Mouse (Mus musculus): ENCODE measurements around the gene Zfp385a. TPM values are rescaled to one million over a fixed set of nuclear protein-coding genes. Genes with fewer than 3 reads are reported as not detected.

Gene Zfp385a
- polyA plus RNA-seq (2012; fragmentation: generic; extraction: Trizol), result 21.2 TPM
- long read RNA-seq, experiment 1, partial matches to known transcripts, result 0 of 2 reads
- long read RNA-seq, experiment 1, other reads (novel, unspliced or antisense), result 2 of 2 reads
- long read RNA-seq, experiment 2, partial matches to known transcripts, result 0 of 1 reads
- long read RNA-seq, experiment 2, other reads (novel, unspliced or antisense), result 0 of 1 reads

- TF ChIP-seq CTCF (IDR thresholded peaks at IDR 0.05; ENCODE audit: control insufficient read depth, insufficient read depth, insufficient read length), result no peak
- TF ChIP-seq MYOG (IDR thresholded peaks at IDR 0.05; ENCODE audit: control insufficient read depth, extremely low read depth, insufficient read length), result no peak
- no peak for TF ChIP-seq MYOD1 (IDR thresholded peaks at IDR 0.05; ENCODE audit: control insufficient read depth, insufficient read length, low read depth)
- no peak for TF ChIP-seq MAX (IDR thresholded peaks at IDR 0.05)
- TF ChIP-seq USF1 (IDR thresholded peaks at IDR 0.05; ENCODE audit: low read depth), result no peak
- TF ChIP-seq FOSL1 (IDR thresholded peaks at IDR 0.05; ENCODE audit: insufficient read depth, low read length, poor library complexity, severe bottlenecking), result no peak
- TF ChIP-seq CEBPB (IDR thresholded peaks at IDR 0.05; ENCODE audit: low read depth), result no peak
- Histone ChIP-seq H3K27me3 (ENCODE audit: control insufficient read depth, insufficient read depth, insufficient read length) (no peaks in the 10 kb centered on the region), H3K36me3 (ENCODE audit: control insufficient read depth, insufficient read depth) (peaks cover 30% of the 10 kb centered on the region), H3K79me2 (ENCODE audit: control insufficient read depth, insufficient read depth) (no peaks in the 10 kb centered on the region), H3K4me3 (ENCODE audit: insufficient read depth, poor library complexity, severe bottlenecking) (no peak within 1 kb of the TSS), H3K79me3 (ENCODE audit: low read depth) (no peaks in the 10 kb centered on the region), H3ac (ENCODE audit: control insufficient read depth, insufficient read length, low read depth) (no peak within 1 kb of the TSS)
These were observed at the start of gene Zfp385a for GRCm38 (mm10) chr15:103339961-103340337. Gene Zfp385a, minus strand, starts transcription at chr15:103340093.

GRCm38 (mm10) chr15:103388556-103389145, 48.8 kb upstream of the Zfp385a start:
- TF ChIP-seq MAX (IDR thresholded peaks at IDR 0.05), result peak; percentile 44
- no peak for TF ChIP-seq CEBPB (IDR thresholded peaks at IDR 0.05; ENCODE audit: low read depth)
- peak; percentile 60 for TF ChIP-seq CTCF (IDR thresholded peaks at IDR 0.05; ENCODE audit: control insufficient read depth, insufficient read depth, insufficient read length)
- H3K36me3 ChIP-seq (ENCODE audit: control insufficient read depth, insufficient read depth), result no peaks in the 10 kb centered on the region
- no peaks in the 10 kb centered on the region for H3K79me2 ChIP-seq (ENCODE audit: control insufficient read depth, insufficient read depth)
- H3K4me3 ChIP-seq (ENCODE audit: insufficient read depth, poor library complexity, severe bottlenecking), result no peak overlapping the region
- no peaks in the 10 kb centered on the region for H3K27me3 ChIP-seq (ENCODE audit: control insufficient read depth, insufficient read depth, insufficient read length)
- no peaks in the 10 kb centered on the region for H3K79me3 ChIP-seq (ENCODE audit: low read depth)
- no peak overlapping the region for H3ac ChIP-seq (ENCODE audit: control insufficient read depth, insufficient read length, low read depth)

- no peaks in the 10 kb centered on the region for H3K27me3 ChIP-seq (ENCODE audit: control insufficient read depth, insufficient read depth, insufficient read length)
- H3K79me3 ChIP-seq (ENCODE audit: low read depth), result no peaks in the 10 kb centered on the region
- H3K79me2 ChIP-seq (ENCODE audit: control insufficient read depth, insufficient read depth), result no peaks in the 10 kb centered on the region
- no peak overlapping the region for H3ac ChIP-seq (ENCODE audit: control insufficient read depth, insufficient read length, low read depth)
- H3K4me3 ChIP-seq (ENCODE audit: insufficient read depth, poor library complexity, severe bottlenecking), result no peak overlapping the region
- H3K36me3 ChIP-seq (ENCODE audit: control insufficient read depth, insufficient read depth), result no peaks in the 10 kb centered on the region
- TF ChIP-seq FOSL1 (IDR thresholded peaks at IDR 0.05; ENCODE audit: insufficient read depth, low read length, poor library complexity, severe bottlenecking) (no peak), MAX (IDR thresholded peaks at IDR 0.05) (no peak), MYOD1 (IDR thresholded peaks at IDR 0.05; ENCODE audit: control insufficient read depth, insufficient read length, low read depth) (no peak)
These were observed 44.0 kb upstream of the Zfp385a start for GRCm38 (mm10) chr15:103383771-103384488.

GRCm38 (mm10) chr15:103382795-103383406, 43.0 kb upstream of the Zfp385a start:
- H3K27me3 ChIP-seq (ENCODE audit: control insufficient read depth, insufficient read depth, insufficient read length), result no peaks in the 10 kb centered on the region
- H3K79me2 ChIP-seq (ENCODE audit: control insufficient read depth, insufficient read depth), result no peaks in the 10 kb centered on the region
- H3K36me3 ChIP-seq (ENCODE audit: control insufficient read depth, insufficient read depth), result no peaks in the 10 kb centered on the region
- TF ChIP-seq FOSL1 (IDR thresholded peaks at IDR 0.05; ENCODE audit: insufficient read depth, low read length, poor library complexity, severe bottlenecking) (no peak), MYOG (IDR thresholded peaks at IDR 0.05; ENCODE audit: control insufficient read depth, extremely low read depth, insufficient read length) (no peak), MAX (IDR thresholded peaks at IDR 0.05) (no peak), USF1 (IDR thresholded peaks at IDR 0.05; ENCODE audit: low read depth) (no peak), MYOD1 (IDR thresholded peaks at IDR 0.05; ENCODE audit: control insufficient read depth, insufficient read length, low read depth) (no peak), CEBPB (IDR thresholded peaks at IDR 0.05; ENCODE audit: low read depth) (no peak), CTCF (IDR thresholded peaks at IDR 0.05; ENCODE audit: control insufficient read depth, insufficient read depth, insufficient read length) (no peak)
- no peak overlapping the region for H3ac ChIP-seq (ENCODE audit: control insufficient read depth, insufficient read length, low read depth)
- no peaks in the 10 kb centered on the region for H3K79me3 ChIP-seq (ENCODE audit: low read depth)
- no peak overlapping the region for H3K4me3 ChIP-seq (ENCODE audit: insufficient read depth, poor library complexity, severe bottlenecking)

GRCm38 (mm10) chr15:103382075-103382474, 42.2 kb upstream of the Zfp385a start:
- H3K79me2 ChIP-seq (ENCODE audit: control insufficient read depth, insufficient read depth), result no peaks in the 10 kb centered on the region
- H3K4me3 ChIP-seq (ENCODE audit: insufficient read depth, poor library complexity, severe bottlenecking), result no peak overlapping the region
- H3ac ChIP-seq (ENCODE audit: control insufficient read depth, insufficient read length, low read depth), result no peak overlapping the region
- H3K36me3 ChIP-seq (ENCODE audit: control insufficient read depth, insufficient read depth), result no peaks in the 10 kb centered on the region
- TF ChIP-seq CEBPB (IDR thresholded peaks at IDR 0.05; ENCODE audit: low read depth) (peak; percentile 47), USF1 (IDR thresholded peaks at IDR 0.05; ENCODE audit: low read depth) (no peak), MAX (IDR thresholded peaks at IDR 0.05) (no peak)
- H3K79me3 ChIP-seq (ENCODE audit: low read depth), result no peaks in the 10 kb centered on the region
- no peaks in the 10 kb centered on the region for H3K27me3 ChIP-seq (ENCODE audit: control insufficient read depth, insufficient read depth, insufficient read length)

All from C2C12 (cell line).